Mouse (Mus musculus): ENCODE measurements at regions not wholly inside any gene's neighbourhood (a gene's known extent, or its start where the extent isn't known, plus 50 kb on each side); places are given as distances from the start of the nearest gene placed in this dataset.
A peak's percentile ranks its signal among the peaks of the same experiment; 100 is the strongest.
"Not testable (repeated sequence)": the region's sequence is repeated elsewhere in the genome, so short reads cannot be mapped to it uniquely, and the experiment has no call there.

DNA sequence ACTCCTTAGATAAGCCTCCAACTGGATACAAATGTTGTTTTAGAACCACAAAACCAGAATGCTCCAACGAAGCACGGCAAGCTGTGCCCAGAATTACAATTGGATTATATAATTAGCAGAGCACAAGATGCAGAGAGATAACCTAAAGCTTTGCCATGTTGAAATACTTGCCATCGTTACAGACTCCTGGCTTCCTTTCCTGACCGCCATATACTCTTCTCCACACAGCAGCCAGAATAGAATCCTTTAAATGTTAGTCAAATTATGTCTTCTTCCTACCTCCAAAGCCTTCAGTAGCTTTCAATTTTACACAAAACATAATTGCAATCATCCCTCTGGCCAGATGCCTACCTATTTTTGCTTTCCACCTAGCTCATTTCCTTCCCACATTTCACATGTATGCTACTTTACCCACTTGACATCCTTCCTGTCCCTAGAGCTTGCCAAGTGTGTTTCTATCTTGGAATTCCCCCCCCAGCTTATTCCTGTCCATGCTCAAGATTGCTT, 52.8 kb upstream of the G2e3 start:
- DNase-seq (ENCODE audit: extremely low spot score) = no peak

DNA sequence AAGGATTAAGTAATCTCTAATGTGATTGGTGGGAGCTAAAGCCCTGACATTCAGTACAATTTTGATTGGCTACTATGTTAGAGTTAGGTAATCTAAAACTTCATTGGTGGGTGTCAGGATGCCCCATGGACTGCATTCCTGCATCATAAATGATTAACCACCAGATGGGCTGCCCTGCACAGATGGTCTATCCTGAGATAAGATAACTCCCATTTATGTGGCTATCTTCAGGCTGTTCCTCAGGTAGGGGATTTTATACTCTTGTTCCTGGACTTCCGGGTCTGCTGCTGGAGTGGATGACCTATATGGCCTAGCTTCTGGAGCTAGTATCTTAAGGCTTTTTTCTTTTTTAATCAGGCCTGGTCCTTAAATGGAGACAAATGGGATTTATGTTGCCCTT, 69.5 kb upstream of the G2e3 start:
- no peak for DNase-seq (ENCODE audit: extremely low spot score)

DNA sequence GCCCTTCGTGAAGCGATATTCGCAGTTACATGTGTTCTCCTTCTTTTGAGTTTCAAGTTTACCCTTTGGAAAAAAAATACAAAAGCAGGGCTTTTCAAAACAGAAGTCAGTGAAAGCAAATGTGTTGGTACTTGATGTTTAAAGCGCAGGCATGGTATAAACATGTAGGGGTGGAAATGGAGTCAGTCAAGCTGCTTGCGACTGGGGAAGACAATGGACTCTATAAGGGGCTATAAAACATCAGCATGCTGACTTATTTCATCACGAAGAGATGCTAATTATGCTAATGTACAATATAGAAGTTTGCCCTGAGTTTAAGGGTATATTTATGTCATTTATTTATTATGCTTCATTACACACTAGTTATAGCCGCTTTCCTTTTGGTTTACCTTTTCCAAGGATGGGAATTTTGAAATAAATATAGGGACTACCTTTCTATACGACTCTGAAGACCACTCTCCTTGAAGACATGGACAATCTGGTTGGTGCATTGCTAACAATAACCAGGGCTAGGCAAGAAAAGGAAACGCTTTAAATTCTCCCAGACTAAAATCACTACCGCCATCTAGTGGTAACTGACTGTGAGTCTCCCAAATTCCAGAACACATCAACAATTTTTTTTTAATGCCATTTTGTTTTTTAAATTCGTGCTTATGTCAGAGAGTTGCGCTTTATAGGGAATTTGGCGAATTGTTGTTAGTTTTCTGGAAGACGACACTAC, 71.9 kb upstream of the G2e3 start:
- peak; percentile 51 for DNase-seq (ENCODE audit: extremely low spot score)

DNA sequence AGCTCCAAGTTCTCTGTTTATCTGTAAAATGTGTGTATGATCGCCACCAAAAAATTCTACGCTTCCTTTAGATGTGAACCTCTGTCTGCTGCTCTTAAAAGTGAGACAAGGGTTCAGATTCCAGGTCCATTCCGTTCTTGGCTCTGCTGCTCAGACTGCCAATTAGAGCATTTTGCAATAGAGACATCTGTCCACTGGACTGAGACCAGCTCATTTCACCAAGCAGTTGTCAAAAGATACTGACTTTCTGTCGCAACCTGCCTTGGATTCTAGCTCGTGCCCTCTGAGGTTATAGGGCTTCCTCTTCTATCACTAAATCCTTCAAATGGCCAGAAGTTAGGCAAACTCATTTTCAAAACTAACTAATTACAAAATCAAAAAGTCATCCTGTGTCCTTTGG, 74.4 kb upstream of the G2e3 start:
- no peak for DNase-seq (ENCODE audit: extremely low spot score)

DNA sequence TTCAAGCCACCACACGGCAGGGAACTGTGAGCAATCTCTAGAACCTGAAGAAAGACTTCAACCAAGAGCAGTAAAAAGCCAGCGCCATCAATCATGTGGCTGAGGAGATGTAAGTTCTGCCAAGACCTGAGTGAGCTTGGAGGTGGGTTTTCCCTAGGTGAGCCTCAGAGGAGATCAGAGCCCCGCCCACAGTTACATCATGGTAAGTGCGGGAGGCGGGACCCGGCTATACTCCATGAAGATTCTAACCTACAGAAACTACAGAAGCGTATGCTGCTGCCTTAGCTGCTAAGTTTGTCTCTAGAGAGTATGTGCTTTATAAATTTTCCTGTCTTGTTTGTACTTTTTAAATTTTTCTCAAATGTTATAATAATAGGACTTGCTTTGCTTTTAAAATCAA, 105.0 kb upstream of the G2e3 start:
- no peak for DNase-seq (ENCODE audit: extremely low spot score)

DNA sequence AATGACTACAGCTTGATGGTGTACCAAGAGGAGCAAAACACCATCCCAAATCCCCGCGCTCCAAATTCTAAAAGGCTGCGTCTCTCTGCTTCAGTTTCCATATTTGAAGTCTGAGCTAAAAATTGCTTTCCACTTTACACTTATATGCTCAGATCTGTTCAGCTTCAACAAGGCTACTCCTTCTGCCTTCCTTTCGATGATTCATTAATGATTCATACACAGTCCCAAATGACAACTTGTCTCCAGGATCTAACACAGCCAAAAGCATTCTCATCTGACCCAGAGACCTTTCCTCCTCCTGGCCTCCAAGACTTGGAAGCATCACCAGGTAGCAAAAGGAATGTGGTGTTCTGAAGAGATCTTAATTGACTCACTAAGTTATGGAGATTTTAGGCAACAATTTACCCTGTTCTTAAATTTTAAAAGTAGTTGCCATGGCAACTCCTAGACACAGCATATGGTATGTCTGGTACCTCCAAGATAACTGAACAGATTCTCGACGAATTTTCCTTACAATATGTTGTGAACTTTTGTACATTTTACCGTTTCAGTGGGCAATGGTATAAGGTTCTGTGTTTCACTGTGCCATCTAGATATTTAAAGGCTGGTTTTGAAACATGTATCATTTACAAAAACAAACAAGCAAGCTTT, 106.6 kb upstream of the G2e3 start:
- no peak for DNase-seq (ENCODE audit: extremely low spot score)

DNA sequence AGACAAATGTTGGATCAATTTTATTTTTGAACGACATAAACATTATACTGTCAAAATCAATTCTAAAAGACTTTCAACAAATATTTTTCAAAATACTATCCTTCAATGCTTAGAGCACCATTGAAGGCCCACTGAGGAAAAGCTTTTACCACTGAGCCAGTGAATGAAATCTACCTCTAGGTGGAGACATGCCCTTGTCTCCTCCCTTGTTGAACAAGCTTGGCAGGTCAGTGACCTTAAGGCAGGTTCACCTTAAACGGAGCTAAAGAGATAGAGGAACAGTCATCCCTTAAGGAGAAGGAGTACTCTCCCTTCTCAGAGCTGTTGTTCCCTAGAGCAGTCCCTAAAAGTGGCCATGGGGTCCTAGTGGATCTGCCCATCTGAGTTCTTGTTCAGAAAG, 136.2 kb upstream of the G2e3 start:
- no peak for DNase-seq (ENCODE audit: extremely low spot score)

DNA sequence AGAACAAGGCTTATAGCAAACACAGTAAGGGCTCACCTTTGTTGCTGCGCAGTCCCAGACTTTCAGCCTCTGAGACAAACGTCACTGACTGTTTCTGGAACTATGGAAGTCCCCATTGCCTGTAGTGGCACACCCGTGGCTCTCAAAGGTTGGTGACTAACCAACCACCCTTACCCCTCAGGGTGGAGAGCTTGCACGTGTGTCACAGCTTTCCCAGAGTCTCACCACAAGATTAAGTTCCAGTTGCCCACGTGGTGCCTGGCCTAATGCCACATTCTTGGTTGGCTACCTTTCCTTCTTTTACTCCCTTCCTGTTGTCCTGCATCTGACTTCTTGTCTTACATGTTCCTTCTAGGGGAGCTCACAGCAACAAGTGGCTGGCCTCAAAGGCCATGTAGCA, 151.6 kb upstream of the G2e3 start:
- no peak for DNase-seq (ENCODE audit: extremely low spot score)

DNA sequence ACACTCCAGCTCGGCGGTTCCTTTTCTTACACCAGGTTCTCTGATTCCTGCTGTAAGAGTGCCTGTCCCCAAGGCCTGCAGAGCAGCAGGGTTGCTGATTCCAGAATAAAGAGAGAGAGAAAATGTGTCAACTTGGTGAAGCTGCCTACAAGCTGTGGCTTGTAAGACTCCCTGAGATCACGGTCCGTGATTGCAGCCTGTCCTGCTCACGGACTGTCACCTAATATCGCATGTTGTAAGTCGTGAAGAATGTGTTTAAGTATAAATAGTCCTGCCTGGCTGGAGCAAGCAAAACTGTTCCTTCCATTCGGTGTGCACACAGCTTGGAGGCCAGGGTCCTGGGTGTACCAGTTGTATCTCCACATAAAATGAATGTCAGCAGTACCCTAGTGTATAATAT, 152.7 kb upstream of the G2e3 start:
- no peak for DNase-seq (ENCODE audit: extremely low spot score)

DNA sequence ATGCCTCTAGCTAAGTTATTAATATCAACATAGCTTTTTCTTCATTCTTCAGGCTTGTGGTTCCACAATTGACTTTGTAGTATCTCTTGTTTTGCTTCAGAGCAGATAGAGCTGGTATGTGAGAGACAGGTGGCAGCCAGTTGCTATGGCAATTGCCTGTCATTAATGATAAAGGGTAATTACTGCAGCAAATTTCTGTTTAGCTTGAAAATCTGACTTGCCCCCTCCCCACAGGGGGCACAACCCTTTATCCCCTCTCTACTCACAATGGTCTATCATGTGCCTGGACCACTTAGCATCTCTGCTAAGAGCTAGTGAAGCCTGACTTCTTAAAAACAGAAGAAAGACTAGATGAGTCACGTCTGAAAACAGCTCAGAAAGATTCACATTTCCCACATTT, 157.1 kb upstream of the G2e3 start:
- DNase-seq (ENCODE audit: extremely low spot score) = no peak

DNA sequence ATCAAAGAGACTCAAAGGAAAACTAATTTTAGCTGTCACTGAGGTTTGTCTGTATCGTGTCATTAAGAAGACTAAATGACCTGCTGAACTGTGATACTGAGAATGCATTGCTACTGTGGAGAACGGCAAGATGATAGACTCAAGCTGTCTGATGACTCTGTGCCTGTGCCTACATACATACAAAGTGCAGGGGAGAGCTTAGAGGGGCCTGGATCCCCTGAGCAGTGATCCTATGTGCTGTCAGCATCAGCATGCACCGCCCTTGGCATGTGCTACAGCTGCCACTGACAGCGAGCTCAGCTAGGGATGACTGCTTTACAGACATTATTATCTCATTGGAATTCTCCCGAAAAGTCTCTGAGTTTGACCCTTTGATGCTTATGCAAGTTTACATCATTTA, 157.7 kb upstream of the G2e3 start:
- DNase-seq (ENCODE audit: extremely low spot score) = no peak

DNA sequence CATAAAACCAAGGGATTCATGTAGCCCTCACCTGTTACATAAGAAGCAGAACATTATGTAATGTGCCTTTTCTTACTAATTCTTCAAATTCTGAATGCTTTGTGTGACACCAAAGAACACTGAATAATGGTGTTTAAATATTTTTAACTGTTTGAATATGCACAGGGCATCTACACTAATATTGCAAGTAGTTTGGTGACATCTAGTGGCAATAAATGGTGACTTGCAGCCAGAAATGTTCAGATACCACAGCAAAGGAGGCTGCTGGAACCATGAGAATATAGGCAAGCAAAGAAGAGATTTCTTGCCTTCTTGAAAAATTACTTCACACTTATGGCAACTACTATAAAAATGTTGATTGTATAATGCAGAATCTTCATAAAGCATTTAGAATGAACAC, 159.6 kb upstream of the G2e3 start:
- DNase-seq (ENCODE audit: extremely low spot score) = peak; percentile 51

DNA sequence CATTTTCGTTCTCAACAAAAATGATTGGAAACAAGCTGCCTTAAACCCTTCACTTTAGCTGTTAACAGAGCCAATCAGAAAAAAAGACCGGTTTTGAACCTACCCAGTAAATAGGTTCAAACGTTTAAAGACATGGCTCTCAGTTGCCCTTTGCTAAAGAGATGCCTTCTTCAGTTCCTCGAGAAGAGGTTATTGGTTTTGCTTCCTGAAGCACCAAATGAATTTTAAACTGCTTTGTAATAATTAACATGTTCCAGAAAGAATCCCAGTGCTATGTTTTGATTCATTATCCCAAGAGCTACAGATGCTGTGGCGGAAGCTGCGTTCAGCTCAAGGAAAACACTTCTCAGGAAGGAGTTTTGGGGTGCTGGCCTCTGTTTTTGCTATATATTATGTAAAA, 160.1 kb upstream of the G2e3 start:
- DNase-seq (ENCODE audit: extremely low spot score) = no peak

DNA sequence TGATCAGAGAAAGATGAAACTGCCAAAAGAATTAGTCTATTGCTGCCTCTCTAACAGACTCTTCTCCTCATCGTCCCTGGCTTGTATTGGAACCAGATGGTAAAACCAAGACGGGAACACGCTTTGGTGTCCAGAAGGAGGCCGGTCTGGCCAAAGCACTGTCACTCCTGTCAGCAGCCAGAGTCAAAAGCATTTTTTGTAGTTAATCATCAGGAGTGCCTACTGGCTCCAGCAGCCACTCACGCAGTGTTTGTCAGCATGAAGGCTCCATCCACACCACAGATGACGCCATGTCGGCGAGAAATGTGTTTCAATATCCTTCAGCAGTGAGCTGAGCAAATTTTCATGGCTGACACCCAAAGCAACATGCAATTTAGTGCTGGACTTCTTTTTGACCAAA, 162.1 kb upstream of the G2e3 start:
- no peak for DNase-seq (ENCODE audit: extremely low spot score)

DNA sequence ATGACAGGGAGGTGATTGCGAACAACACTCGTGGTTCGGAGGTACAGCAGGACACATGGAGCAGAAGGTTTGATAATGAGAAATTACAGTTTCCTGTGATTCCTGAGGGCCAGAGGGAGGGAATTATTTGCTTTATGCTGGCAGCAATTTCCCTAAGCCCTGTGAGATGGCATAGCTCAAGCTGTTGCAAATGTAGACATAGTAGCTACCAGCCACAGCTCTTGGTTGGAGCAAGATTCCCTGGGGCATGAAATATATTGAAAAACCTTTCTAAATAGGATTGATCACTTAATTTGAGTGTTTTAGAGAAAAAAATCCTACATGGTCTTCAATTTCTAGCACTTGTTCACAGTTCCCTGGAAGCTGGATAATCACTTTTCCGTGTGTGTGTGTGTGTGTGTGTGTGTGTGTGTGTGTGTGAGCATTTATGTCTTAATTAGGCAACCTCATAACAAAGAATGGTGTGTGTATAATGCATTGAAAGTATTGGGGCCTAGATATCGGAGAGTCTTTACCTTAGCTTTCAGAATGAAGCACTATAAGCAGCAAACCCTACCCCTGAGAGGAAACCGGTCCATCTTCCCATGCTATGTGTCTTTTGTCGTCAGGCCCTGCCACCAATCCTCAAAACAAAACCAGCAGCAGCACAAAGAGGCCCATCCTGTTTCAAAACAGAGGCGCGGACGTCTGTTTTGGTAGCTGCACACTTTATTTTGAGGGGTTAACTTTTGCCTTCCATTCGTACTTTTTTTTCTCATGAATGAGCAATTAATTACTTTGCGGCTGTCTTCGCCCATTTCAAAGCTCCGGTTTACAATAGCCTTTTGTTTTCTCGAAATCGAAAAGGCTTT, 172.7 kb upstream of the G2e3 start:
- peak; percentile 33 for DNase-seq (ENCODE audit: extremely low spot score)

DNA sequence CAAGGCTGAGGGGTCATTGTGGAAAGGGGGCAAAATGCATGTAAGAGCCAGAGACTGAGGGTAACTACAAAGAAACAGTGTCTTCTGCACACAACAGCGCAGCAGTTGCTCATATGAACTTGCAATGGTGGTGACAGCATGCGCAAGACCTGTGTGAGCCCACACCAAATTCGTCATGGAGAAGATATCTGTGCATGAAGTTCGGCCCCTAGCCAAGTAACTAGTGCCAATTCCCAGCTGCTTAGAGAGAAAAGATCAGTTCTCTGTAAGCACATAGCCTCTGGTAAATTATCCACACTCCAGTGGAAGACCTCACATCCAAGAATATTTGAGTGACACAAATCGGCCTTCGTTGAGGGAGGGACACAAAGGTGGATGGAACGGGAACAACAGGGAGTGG, 182.7 kb upstream of the G2e3 start:
- DNase-seq (ENCODE audit: extremely low spot score) = no peak

DNA sequence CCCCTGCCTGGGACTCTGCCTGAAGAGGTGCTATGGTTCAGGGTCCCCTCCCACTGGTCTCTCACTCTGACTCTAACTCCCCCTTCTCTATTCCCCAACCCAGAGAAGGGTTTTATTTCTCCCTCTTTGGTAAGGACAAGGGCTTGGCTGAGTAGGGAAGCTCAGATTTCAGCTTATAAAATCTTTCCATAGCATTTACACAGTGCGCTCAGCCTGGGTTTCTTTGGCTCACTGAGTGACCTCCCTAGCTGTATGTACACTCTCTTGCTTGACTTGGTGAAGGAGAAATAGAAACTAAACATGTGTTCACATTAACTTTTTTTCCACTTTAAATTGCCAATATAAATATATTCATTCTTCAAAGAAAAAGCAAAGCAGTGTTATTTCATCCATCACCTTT, 186.9 kb upstream of the G2e3 start:
- DNase-seq (ENCODE audit: extremely low spot score) = no peak

DNA sequence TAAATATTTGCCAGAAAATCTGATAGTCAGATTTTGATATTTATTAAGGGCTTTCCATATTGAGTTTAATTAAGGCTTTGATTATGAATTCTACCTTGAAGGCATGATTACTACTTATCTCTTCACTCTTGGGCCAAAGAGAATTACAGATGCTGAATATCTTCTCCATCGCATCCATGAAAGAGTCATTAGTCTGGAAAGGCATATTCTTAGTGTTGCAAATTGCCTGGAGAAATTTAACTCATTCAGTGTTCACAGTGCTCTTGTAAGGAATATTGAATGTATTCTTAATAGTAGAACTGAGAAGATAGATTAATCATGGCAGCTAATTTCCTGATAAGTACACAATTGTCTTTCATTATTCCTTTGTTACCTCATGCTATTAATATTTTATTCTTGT, 187.7 kb upstream of the G2e3 start:
- no peak for DNase-seq (ENCODE audit: extremely low spot score)

DNA sequence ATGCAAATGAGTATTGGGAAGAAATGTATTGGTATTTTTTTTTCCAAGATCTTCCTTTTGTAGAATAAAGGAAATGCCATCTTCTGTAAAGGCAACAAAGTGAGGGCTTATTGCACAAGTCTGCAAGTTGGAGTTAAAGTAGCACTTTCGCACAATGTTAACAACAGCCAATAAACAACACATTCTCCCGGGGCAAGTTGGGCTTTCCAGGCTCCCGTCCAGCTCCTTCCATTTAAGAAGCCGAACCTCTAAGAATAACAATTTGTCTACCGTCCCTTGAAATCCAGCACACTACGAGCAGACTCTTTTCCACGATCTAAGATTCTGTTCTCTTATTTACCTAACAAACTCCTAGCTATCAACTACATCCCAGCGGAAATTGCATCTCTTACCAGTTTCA, 199.9 kb upstream of the G2e3 start:
- DNase-seq (ENCODE audit: extremely low spot score) = no peak

DNA sequence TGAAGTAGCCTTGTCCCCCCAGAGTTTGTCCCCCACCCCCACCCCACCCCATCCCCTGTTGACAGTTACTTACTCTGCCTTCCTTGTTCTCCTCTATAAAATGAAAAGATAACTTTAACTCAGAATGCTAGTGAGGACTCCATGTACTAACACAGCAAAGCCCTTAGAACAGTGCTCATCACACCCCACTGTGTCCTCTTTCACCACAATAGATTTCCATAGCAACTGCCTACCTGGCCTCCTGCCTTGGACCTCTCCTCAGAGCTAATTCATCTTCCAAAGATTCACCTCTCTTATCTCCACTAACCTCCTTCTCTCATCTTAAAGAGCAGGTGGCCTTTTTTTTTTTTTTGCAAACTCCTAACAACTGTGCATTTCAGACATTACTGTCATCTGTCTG, 204.0 kb upstream of the G2e3 start:
- DNase-seq (ENCODE audit: extremely low spot score) = no peak

DNA sequence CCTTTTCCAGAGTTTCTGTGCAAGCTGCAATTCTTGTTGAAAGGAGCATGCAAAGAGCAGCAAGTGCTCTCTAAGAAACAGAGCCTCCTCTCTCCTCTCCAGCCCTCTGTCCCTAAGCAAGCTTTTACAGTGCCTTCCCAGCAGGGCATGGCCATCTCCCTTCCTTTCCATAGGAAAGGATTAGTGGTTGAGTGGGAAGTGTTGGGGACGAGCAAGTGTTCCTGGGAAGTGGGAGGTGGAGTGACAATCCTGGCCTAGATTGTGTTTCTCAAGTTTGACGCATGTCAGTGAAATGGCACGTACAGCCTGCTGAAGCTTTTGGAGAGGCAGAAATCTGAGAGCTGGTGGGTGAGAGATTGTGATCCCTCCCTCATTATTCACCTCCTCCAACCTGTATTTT, 204.7 kb upstream of the G2e3 start:
- DNase-seq (ENCODE audit: extremely low spot score) = no peak

DNA sequence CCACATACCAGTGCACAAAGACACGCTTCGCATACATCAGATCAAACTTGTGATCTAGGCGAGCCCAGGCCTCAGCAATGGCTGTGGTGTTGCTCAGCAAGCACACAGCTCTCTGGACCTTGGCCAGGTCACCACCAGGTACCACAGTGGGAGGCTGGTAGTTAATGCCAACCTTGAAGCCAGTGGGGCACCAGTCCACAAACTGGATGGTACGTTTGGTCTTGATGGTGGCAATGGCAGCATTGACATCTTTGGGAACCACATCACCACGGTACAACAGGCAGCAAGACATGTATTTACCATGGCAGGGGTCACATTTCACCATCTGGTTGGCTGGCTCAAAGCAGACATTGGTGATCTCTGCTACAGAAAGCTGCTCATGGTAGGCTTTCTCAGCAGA, 214.2 kb upstream of the G2e3 start:
- DNase-seq (ENCODE audit: extremely low spot score) = not testable (repeated sequence)

DNA sequence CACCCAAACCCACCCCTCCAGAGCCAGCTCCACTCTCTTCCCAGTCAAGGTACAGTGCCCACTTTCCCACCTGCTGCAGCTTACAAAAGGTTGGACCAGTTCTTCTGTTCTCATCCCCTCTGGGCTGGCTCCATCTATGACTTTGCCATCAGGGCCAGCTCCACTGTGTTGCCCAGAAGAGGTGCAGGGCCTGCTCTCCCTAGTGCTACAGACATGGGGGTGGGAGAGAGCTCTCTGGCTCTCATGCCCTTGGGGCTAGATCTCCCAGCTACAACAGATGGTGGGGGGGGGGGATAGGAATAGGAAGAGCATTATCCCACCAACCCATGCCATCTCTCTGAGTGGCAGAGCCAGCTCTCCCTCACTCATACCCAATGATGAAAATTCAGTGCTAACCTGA, 219.6 kb upstream of the G2e3 start:
- no peak for DNase-seq (ENCODE audit: extremely low spot score)
